Mouse (Mus musculus) adrenal gland, adult (tissue): ENCODE measurements at regions not wholly inside any gene's neighbourhood (a gene's known extent, or its start where the extent isn't known, plus 50 kb on each side); places are given as distances from the start of the nearest gene placed in this dataset.

Experiments used
- DNase-seq, 2 experiments: peaks; one replicate each; pipeline ENCODE4 v3.0.0; 2022 to 2023; ENCODE audit warnings: low spot score in 1 of 2; ENCODE audit not compliant: inconsistent age in 2 of 2

- no peak for DNase-seq
These were observed 208.8 kb upstream of the Thbs1 start for GRCm38 (mm10) chr2:117902837-117903236.

- DNase-seq: no peak
These were observed 208.0 kb upstream of the Thbs1 start for GRCm38 (mm10) chr2:117903705-117904104.

- DNase-seq: no peak
These were observed 205.2 kb upstream of the Thbs1 start for GRCm38 (mm10) chr2:117906509-117906908.

- no peak for DNase-seq
These were observed 200.9 kb upstream of the Thbs1 start for GRCm38 (mm10) chr2:117910781-117911180.

- no peak for DNase-seq
These were observed 199.0 kb upstream of the Thbs1 start for GRCm38 (mm10) chr2:117912722-117913121.

GRCm38 (mm10) chr2:117913846-117914245, 197.8 kb upstream of the Thbs1 start:
- peak in 1 of 2 experiments; percentile 47 for DNase-seq

- DNase-seq: no peak
These were observed 195.9 kb upstream of the Thbs1 start for GRCm38 (mm10) chr2:117915821-117916220.

GRCm38 (mm10) chr2:117917181-117917580, 194.5 kb upstream of the Thbs1 start:
- no peak for DNase-seq

- no peak for DNase-seq
These were observed 186.8 kb upstream of the Thbs1 start for GRCm38 (mm10) chr2:117924877-117925276.

GRCm38 (mm10) chr2:117925412-117925811, 186.3 kb upstream of the Thbs1 start:
- DNase-seq: no peak

- no peak for DNase-seq
These were observed 183.6 kb upstream of the Thbs1 start for GRCm38 (mm10) chr2:117928062-117928461.

GRCm38 (mm10) chr2:117929586-117929985, 182.1 kb upstream of the Thbs1 start:
- DNase-seq: no peak

GRCm38 (mm10) chr2:117930895-117931537, 180.7 kb upstream of the Thbs1 start:
- no peak for DNase-seq

GRCm38 (mm10) chr2:117936590-117936989, 175.1 kb upstream of the Thbs1 start:
- DNase-seq: no peak

GRCm38 (mm10) chr2:117938283-117939049, 173.2 kb upstream of the Thbs1 start:
- no peak for DNase-seq

- no peak for DNase-seq
These were observed 170.1 kb upstream of the Thbs1 start for GRCm38 (mm10) chr2:117941517-117942096.

- DNase-seq: no peak
These were observed 168.0 kb upstream of the Thbs1 start for GRCm38 (mm10) chr2:117943666-117944065.

- DNase-seq: no peak
These were observed 167.4 kb upstream of the Thbs1 start for GRCm38 (mm10) chr2:117944325-117944724.

GRCm38 (mm10) chr2:117944942-117945341, 166.7 kb upstream of the Thbs1 start:
- no peak for DNase-seq

GRCm38 (mm10) chr2:117950431-117951336, 161.0 kb upstream of the Thbs1 start:
- peak; percentile 36 to 77 for DNase-seq

- DNase-seq: no peak
These were observed 160.3 kb upstream of the Thbs1 start for GRCm38 (mm10) chr2:117951337-117951718.
